Mouse (Mus musculus) forebrain, embryonic 16.5 days (tissue): ENCODE measurements around the gene Ankrd63. TPM values are rescaled to one million over a fixed set of nuclear protein-coding genes. Genes with fewer than 3 reads are reported as not detected.

Experiments used
- ATAC-seq: fragments of 200-750 bp; cut with Nextera tagmentation; 2 replicates; pipeline ENCODE4 v1.8.0; 2017; ENCODE audit warnings: mild to moderate bottlenecking, moderate library complexity
- H3K27ac ChIP-seq: fragments of 300-500 bp; sonication (generic); 2 replicates; pipeline ENCODE4 v1.5.1; 2014; ENCODE audit warnings: low read length, control low read depth
- H3K27me3 ChIP-seq: fragments of 300-500 bp; sonication (generic); replicated peaks from 2 replicates; pipeline ENCODE4 v1.6.1; 2014; ENCODE audit warnings: low read length; ENCODE audit not compliant: control insufficient read depth, insufficient read depth
- H3K36me3 ChIP-seq: fragments of 300-500 bp; sonication (generic); 2 replicates; pipeline ENCODE4 v1.6.1; 2014; ENCODE audit not compliant: control insufficient read depth, insufficient read depth
- H3K4me1 ChIP-seq: fragments of 300-500 bp; sonication (generic); replicated peaks from 2 replicates; pipeline ENCODE4 v1.6.1; 2014; ENCODE audit warnings: low read length; ENCODE audit not compliant: control insufficient read depth, insufficient read depth
- H3K4me2 ChIP-seq: fragments of 300-500 bp; sonication (generic); 2 replicates; pipeline ENCODE4 v1.6.1; 2014; ENCODE audit warnings: mild to moderate bottlenecking, low read length, control low read depth
- H3K4me3 ChIP-seq: fragments of 300-500 bp; sonication (generic); replicated peaks from 2 replicates; pipeline ENCODE4 v1.5.1; 2014; ENCODE audit warnings: mild to moderate bottlenecking, low read length, control low read depth
- H3K9ac ChIP-seq: fragments of 300-500 bp; sonication (generic); replicated peaks from 2 replicates; pipeline ENCODE4 v1.6.1; 2014; ENCODE audit warnings: low read depth, low read length, control low read depth
- H3K9me3 ChIP-seq: fragments of 300-500 bp; sonication (generic); 2 replicates; pipeline ENCODE4 v1.6.1; 2016; ENCODE audit warnings: low read length; ENCODE audit not compliant: control insufficient read depth
- WGBS: fragments of 180-500 bp; shearing (Covaris S2); extraction: QIAGEN DNeasy Blood & Tissue Kit; methylation state at CpG from one replicate; pipeline ENCODE4 v1.1.7; 2014; 5-methylcytosine and 5-hydroxymethylcytosine counted together
- polyA plus RNA-seq: library from polyadenylated mRNA; unstranded; fragments of >200 nt; fragmentation: Nextera tagmentation; extraction: Ambion mirVana; gene quantifications from 2 replicates; pipeline ENCODE4 v1.2.1, GENCODE M21; 2015

The Ankrd63 gene
- 0.43 and 0.46 TPM in 2 replicates for polyA plus RNA-seq

DNA sequence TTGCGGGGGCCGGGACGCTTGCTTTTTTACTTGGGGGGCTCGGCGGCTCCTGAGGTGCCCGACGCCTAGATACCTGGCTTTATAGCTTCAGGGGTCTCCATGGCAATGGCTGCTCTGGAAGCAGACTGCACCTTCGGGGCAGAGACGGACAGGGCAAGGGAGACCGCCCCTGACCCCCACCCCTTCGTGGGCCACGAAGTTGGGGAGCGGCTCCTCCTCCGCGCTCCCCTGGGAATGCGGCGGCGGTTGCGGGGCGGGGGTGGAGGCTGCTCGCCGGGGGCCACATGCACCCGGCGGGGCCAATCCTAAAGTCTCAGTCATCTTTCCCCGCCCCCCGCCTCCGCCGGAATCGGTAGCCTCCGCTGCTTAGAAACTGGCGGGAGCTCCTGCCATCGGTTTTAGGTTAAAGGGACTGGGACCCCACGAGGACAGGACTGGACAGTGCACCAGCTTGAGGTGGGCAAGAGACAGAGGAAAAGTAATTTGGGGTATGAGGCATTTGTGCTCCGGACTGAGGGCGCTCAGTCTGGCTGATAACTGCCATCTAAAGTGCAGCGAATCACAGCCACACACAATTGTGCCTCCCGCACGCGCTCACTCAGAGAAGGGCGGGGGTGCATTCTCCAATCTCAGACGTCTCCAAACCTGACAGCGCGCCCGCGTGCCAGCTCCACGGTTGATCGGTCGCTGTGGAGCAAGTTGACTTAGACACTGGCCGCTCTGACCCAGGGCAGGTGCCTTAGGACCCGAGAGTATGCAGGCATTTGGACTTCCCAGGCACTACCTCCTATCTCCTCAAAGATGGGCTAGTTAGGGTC is at the start of gene Ankrd63:
TSS of gene Ankrd63 (minus strand) at position 51 of the 818 bp plus-strand sequence.
- no peak for ATAC-seq
- peak within 1 kb of the TSS; percentile 44 for H3K9ac ChIP-seq
- no peaks in the 10 kb centered on the region for H3K36me3 ChIP-seq
- under 1% methylated on average over 50 of the region's 50 CpGs for WGBS
- H3K27me3 ChIP-seq = peaks cover 73% of the 10 kb centered on the region
- H3K27ac ChIP-seq = no peak within 1 kb of the TSS
- H3K4me3 ChIP-seq = peak within 1 kb of the TSS; percentile 46
- H3K4me1 ChIP-seq = peaks cover 47% of the 10 kb centered on the region
- no peaks in the 10 kb centered on the region for H3K9me3 ChIP-seq
- peak within 1 kb of the TSS; percentile 79 for H3K4me2 ChIP-seq

DNA sequence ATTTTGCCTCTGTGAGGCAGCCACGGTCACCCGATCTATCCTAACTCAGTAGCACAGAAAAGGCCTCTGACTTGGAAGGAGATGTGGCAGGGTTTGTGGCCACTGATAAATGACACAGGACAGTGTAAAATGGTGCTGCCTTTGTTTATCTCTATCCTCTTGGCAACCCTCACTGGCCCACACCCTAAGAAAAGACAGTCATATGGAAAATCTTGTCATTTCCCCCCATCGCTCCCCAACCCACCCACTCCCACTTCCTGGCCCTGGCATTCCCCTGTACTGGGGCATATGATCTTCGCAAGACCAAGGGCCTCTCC is 49.0 kb upstream of the Ankrd63 start:
- H3K36me3 ChIP-seq = no peaks in the 10 kb centered on the region
- H3K27me3 ChIP-seq = no peaks in the 10 kb centered on the region
- H3K4me3 ChIP-seq = no peak overlapping the region
- H3K4me1 ChIP-seq = peaks cover 13% of the 10 kb centered on the region
- WGBS = 71% methylated on average over 3 of the region's 4 CpGs
- H3K27ac ChIP-seq = no peak overlapping the region
- no peak overlapping the region for H3K9ac ChIP-seq
- ATAC-seq = no peak
- no peak overlapping the region for H3K4me2 ChIP-seq
- no peaks in the 10 kb centered on the region for H3K9me3 ChIP-seq

DNA sequence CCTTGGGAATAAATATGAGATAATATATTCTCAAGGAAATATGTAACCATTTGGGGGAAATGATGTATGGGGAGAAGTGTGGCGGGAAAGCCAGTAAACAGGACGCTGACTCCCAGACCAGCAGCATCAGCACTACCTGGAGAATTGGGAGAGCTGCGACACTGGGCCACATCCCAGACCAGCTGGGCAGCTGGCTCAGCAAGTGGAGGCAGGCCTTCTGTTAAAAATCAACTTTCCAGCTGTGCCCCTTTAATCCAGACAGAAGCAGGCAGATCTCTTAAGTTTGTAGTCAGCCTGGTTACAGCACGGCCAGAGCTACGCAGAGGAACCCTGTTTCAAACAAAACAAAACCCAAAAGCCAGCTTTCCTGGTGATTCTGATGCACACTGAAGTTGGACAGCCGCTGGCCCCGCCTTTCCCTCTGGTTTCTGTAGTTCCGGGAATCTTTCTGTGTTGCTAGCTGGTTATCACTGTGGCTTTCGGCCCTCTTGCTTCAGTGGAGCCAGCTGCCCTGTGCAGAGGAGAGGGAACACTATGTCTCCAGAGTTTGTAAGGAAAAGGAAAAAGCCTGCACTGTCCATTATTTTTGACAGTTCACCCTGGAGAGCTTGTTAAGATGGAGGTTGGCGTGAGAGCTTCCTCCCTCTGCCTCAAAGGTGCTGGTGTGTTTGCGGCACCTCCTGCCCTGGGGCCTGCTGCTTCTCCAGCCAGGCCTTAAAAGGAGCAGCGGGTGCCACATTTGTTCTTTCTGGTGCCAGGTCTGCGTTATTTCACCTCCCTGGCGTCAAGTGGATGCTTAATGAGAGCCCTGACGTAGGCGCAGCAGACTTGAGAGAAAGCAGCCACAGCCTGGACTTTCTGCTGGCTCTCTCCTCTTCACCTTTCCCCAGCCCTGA is 48.4 kb upstream of the Ankrd63 start:
- no peak overlapping the region for H3K27ac ChIP-seq
- no peak overlapping the region for H3K4me3 ChIP-seq
- WGBS = 60% methylated on average over 16 of the region's 16 CpGs
- peaks cover 19% of the 10 kb centered on the region for H3K4me1 ChIP-seq
- no peaks in the 10 kb centered on the region for H3K27me3 ChIP-seq
- no peaks in the 10 kb centered on the region for H3K36me3 ChIP-seq
- no peaks in the 10 kb centered on the region for H3K9me3 ChIP-seq
- no peak overlapping the region for H3K9ac ChIP-seq
- no peak for ATAC-seq
- H3K4me2 ChIP-seq = no peak overlapping the region

DNA sequence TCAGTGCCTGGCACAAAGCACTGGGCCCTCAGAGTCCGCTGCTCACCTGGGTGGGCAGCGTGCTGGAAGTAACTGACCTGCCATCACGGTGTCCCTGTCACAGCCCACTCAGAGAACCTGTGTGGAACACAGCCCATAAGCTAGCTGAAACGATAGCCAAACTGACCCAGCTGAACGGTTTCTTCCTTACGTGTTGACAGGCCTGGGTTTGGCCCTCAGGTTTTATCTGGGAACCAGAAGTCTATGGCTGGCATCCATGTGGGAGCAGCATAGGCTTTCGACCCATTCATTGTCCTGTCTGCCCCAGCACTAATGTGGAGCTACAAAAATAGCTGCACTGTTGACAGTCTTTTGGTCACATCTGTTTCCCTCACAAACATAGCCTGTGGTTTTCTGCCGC is 46.7 kb upstream of the Ankrd63 start:
- 83% methylated on average over 8 of the region's 8 CpGs for WGBS
- Histone ChIP-seq H3K36me3 (no peaks in the 10 kb centered on the region), H3K27ac (no peak overlapping the region), H3K27me3 (no peaks in the 10 kb centered on the region), H3K4me3 (no peak overlapping the region), H3K9ac (no peak overlapping the region), H3K4me2 (no peak overlapping the region), H3K9me3 (no peaks in the 10 kb centered on the region), H3K4me1 (peaks cover 24% of the 10 kb centered on the region)
- ATAC-seq = no peak

DNA sequence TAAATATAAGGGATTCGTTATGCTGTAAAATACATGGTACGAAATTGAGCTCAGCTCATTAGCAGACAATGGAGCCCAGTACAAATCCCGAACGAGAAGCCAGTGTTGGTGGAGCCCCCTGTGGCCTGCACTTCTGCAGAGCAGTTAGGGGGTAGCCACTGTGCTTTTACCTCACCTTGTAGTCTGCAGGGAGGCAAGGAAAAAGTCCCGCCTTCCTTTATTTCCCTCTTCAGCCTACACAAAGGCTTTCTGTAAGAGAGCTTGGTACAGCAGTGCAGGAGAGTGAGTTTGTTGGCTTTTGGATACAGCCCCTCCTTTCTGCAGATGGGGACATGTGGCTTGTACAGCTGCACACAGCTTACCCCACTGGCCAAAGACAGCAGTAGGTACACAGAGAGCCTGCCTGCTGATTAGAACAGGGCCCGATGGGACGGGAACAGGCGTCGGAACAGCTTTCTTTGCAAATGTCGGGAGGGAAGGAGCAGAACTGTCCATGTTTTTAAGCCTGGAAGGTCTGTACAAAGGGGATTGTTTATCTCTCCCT is 45.6 kb upstream of the Ankrd63 start:
- ATAC-seq = no peak
- H3K9ac ChIP-seq = peak overlapping the region; percentile 36; the same call in 1 of the 2 replicates
- peaks cover 30% of the 10 kb centered on the region for H3K4me1 ChIP-seq
- 24% methylated on average over 10 of the region's 10 CpGs for WGBS
- no peak overlapping the region for H3K27ac ChIP-seq
- H3K36me3 ChIP-seq = no peaks in the 10 kb centered on the region
- H3K4me3 ChIP-seq = no peak overlapping the region
- H3K9me3 ChIP-seq = no peaks in the 10 kb centered on the region
- H3K4me2 ChIP-seq = peak overlapping the region; percentile 10; the same call in 1 of the 2 replicates
- 0 out of 2 replicates have a peak, but pooled peaks cover 4% of the 10 kb centered on the region for H3K27me3 ChIP-seq

DNA sequence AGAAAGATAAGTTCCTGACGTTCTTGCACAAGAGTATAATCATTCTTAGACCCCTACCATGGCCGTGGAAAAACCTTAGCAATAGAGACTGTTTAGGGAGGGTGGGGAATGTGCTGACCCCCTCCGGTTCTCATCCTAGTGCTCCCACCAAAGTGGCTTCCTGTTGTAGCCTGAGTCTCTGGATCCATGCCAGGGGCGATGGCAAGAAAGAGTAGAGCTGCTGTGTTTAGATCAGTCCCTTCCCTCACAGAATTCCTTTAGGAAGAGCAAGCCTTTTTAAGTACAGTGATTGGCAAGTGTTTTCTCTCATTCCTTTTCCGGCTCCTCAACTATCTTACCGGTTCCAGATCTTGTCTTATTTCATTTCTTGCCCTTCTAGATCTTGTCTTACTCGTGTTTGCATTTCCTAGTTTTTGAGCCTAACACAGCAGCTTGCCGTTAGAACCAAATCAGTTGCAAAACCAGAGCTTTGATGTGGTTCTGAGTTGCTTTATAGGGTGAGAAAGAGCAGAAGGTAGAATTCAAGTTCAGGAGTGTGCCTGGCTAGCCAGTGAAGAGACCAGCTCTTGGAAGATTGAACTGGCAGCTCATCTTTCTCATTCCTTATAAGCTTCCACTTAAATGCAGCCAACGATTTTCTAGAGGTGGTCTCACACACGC is 43.7 kb upstream of the Ankrd63 start:
- Histone ChIP-seq H3K27me3 (0 out of 2 replicates have a peak, but pooled peaks cover 5% of the 10 kb centered on the region), H3K4me3 (peak overlapping the region; percentile 82), H3K27ac (no peak overlapping the region), H3K9ac (no peak overlapping the region), H3K4me2 (peak overlapping the region; percentile 78), H3K4me1 (peaks cover 28% of the 10 kb centered on the region), H3K36me3 (no peaks in the 10 kb centered on the region), H3K9me3 (no peaks in the 10 kb centered on the region)
- no peak for ATAC-seq
- WGBS = 26% methylated on average over 10 of the region's 10 CpGs

DNA sequence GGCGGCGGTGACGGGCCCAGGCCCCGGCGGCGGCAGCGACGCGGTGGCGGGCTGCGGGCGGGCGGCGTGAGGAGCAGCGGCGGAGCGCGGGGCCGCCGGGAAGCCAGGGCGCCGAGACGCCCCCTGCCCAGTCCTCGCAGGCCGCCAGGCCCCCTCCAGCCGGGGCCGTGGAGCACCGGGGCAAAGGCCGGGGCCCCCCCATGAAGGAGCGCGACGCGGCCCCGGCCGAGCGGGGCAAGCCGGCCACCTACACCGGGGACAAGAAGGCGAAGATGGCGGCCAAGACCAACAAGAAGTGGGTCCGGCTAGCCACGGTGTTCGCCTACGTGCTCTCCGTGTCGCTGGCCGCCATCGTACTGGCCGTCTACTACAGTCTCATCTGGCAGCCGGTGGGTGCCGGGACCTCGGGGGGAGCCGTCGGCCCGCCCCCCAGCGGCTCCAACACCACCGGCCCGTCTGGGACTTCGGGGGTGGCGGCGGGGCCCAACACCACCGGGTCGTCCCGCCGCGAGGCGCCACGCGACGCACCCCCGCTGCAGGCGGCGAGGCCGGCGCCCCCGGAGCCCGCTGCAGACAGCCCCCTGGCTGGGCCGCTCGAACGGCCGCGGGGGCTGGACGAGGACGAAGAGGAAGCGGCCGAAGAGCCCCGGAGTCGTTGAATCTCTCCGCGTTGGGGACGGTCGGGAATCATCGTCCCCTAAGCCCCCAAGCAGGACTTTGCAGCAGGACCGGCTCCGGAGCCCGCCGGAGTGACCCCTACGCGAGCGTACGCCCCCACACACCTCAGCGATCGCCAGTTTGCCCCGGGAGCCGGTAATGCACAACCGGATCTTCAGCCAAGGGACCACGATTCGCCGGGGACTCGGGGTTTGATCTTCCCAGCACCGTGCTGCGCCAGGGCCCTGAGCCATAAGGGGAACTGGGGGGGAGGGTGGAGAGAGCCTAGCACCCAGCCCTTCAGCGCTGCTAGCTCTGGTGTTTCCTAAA is 42.4 kb upstream of the Ankrd63 start:
- no peaks in the 10 kb centered on the region for H3K36me3 ChIP-seq
- H3K27me3 ChIP-seq = 0 out of 2 replicates have a peak, but pooled peaks cover 7% of the 10 kb centered on the region
- no peaks in the 10 kb centered on the region for H3K9me3 ChIP-seq
- peaks cover 28% of the 10 kb centered on the region for H3K4me1 ChIP-seq
- under 1% methylated on average over 83 of the region's 113 CpGs for WGBS
- peak overlapping the region; percentile 86 for H3K9ac ChIP-seq
- peak overlapping the region; percentile 12; the same call in 1 of the 2 replicates for H3K27ac ChIP-seq
- H3K4me3 ChIP-seq = peak overlapping the region; percentile 82
- ATAC-seq = peak; percentile 32
- H3K4me2 ChIP-seq = peak overlapping the region; percentile 78

DNA sequence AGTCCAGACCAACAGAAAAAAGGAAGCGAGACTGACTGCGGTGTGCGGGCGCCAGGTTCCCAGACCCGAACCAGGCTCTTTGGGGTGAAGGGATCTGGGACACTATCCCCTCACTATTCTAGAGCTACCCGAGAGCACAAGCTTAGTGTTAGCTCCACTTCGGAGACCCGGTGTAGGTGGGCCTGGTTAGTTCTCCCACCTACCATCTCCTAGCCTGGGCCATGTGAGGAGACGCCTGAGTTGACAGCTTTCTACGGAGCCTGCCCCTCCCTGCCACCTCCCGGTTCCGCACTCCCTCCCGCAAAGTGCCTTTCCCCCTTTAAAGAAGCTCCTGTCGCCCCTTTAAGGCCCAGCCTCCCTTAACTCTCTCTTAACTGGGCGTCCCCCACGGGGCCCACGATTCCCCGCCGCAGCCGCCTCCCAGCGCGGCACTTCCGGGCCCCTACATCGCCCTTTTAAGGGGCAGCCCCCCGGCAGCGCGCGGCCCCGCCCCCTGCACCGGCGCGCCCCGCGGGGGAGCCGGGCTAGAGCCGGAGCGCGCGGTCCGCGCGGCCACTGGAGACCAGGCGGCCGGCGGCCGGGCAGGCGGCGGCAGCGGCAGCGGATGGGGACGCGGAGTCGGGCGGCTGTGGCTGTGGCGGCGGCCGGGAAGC is 41.6 kb upstream of the Ankrd63 start, which contains the start of gene Inafm2:
TSS of gene Inafm2 (plus strand) at position 527 of the 653 bp plus-strand sequence.
- H3K4me1 ChIP-seq = peaks cover 28% of the 10 kb centered on the region
- H3K4me3 ChIP-seq = peak within 1 kb of the TSS; percentile 82
- peak within 1 kb of the TSS; percentile 78 for H3K4me2 ChIP-seq
- peak; percentile 95 for ATAC-seq
- H3K9me3 ChIP-seq = no peaks in the 10 kb centered on the region
- H3K27me3 ChIP-seq = 0 out of 2 replicates have a peak, but pooled peaks cover 7% of the 10 kb centered on the region
- peak within 1 kb of the TSS; percentile 86 for H3K9ac ChIP-seq
- H3K27ac ChIP-seq = peak within 1 kb of the TSS; percentile 12; the same call in 1 of the 2 replicates
- under 1% methylated on average over 52 of the region's 57 CpGs for WGBS
- H3K36me3 ChIP-seq = no peaks in the 10 kb centered on the region
